In the genomic region with DNA sequence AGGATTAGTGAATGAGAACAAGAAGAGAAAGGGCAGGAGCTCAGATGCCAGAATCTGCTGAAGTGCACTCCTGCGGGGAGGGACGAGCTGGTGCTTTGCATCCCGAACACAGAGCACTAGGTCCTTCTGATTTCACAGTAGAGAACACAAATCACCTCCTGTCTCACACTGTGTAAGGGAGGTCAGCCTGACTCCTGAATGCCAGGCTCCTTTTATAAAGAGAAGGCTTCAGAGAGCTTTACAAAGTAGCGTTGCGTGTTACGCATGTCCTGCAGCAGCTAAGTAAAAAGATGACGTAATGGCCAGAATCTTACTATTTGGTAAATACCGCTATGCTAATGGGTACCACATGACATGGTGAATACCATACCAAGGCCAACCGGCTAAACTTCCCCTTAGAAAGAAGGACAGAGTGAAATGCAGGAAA, we compare ENCODE assay signal across 11 mouse cellular contexts. TPM values are rescaled to one million over a fixed set of nuclear protein-coding genes. Genes with fewer than 3 reads are reported as not detected.
DNase-seq lines count a peak whose midpoint lies in the region; ATAC-seq and TF ChIP-seq lines count a peak whose summit lies in the region.
"Had no signal": no experiment of that assay in that cellular context is flagged by ENCODE, and none has a peak within 500 bp of the region (broad histone marks: within the 10 kb centered on the region; RNA-seq: fewer than 3 reads in every experiment).

No protein-coding gene starts in this region.

- DNase-seq in embryo, embryonic 10 days (ENCODE audit: low spot score), result peak; percentile 56
- DNase-seq in embryo, embryonic 9.5 days (ENCODE audit: extremely low spot score), result no peak
- peak; percentile 63 for DNase-seq in embryo, embryonic 10.5 days (ENCODE audit: low spot score)
- no peak for DNase-seq in forebrain, postnatal 0 days
- no peak for DNase-seq in midbrain, embryonic 11.5 days (ENCODE audit: low spot score, missing footprints)
- DNase-seq in thymus, postnatal 4 days, result no peak
- DNase-seq in ovary, postnatal 10 days (ENCODE audit: low spot score), result no peak
- no peak for DNase-seq in retina, postnatal 1 day
- DNase-seq: kidney, adult 9 months; right cerebral cortex, adult 18-20 months had no signal

- 0 out of 2 replicates have a peak, but pooled peaks cover 2% of the 10 kb centered on the region for H3K4me1 ChIP-seq in forebrain, postnatal 0 days (ENCODE audit: insufficient read depth)
- 0 out of 2 replicates have a peak, but pooled peaks cover 4% of the 10 kb centered on the region for H3K4me1 ChIP-seq in midbrain, embryonic 11.5 days (ENCODE audit: control insufficient read depth, insufficient read depth, low read length)

- H3K9me3 ChIP-seq in forebrain, postnatal 0 days (ENCODE audit: low read length), result no peaks in the 10 kb centered on the region
- no peaks in the 10 kb centered on the region for H3K9me3 ChIP-seq in midbrain, embryonic 11.5 days (ENCODE audit: control insufficient read depth, low read length)
- H3K9me3 ChIP-seq: heart, embryonic 13.5 days had no signal

- H3K27me3 ChIP-seq in forebrain, postnatal 0 days (ENCODE audit: insufficient read depth, low read length), result no peaks in the 10 kb centered on the region
- no peaks in the 10 kb centered on the region for H3K27me3 ChIP-seq in midbrain, embryonic 11.5 days (ENCODE audit: control insufficient read depth, insufficient read depth, low read length)
- H3K27me3 ChIP-seq: heart, embryonic 13.5 days had no signal

- H3K4me2 ChIP-seq in forebrain, postnatal 0 days (ENCODE audit: low read depth), result no peak overlapping the region
- no peak overlapping the region for H3K4me2 ChIP-seq in midbrain, embryonic 11.5 days
- H3K4me2 ChIP-seq: heart, embryonic 13.5 days had no signal

- H3K4me3 ChIP-seq in forebrain, postnatal 0 days (ENCODE audit: low read depth, low read length), result no peak overlapping the region
- H3K4me3 ChIP-seq in midbrain, embryonic 11.5 days (ENCODE audit: low read depth, low read length), result no peak overlapping the region
- H3K4me3 ChIP-seq: heart, embryonic 13.5 days had no signal

- peak; percentile 54; the same call in 1 of the 2 replicates for ATAC-seq in forebrain, postnatal 0 days
- peak; percentile 78 for ATAC-seq in midbrain, embryonic 11.5 days (ENCODE audit: low FRiP score)

- H3K36me3 ChIP-seq in forebrain, postnatal 0 days (ENCODE audit: insufficient read depth), result no peaks in the 10 kb centered on the region
- no peaks in the 10 kb centered on the region for H3K36me3 ChIP-seq in midbrain, embryonic 11.5 days (ENCODE audit: control insufficient read depth, insufficient read depth, low read length)

- 32% methylated on average over 9 of the region's 9 CpGs for WGBS in forebrain, postnatal 0 days
- WGBS in midbrain, embryonic 11.5 days, result 33% methylated on average over 9 of the region's 9 CpGs

- TF ChIP-seq CTCF in forebrain, postnatal 0 days (IDR thresholded peaks at IDR 0.05; ENCODE audit: low read depth), result no peak

- no peak overlapping the region for H3K9ac ChIP-seq in forebrain, postnatal 0 days
- no peak overlapping the region for H3K9ac ChIP-seq in midbrain, embryonic 11.5 days (ENCODE audit: low read length)
- H3K9ac ChIP-seq: heart, embryonic 13.5 days had no signal

- H3K27ac ChIP-seq in forebrain, postnatal 0 days (ENCODE audit: low read depth, low read length), result no peak overlapping the region
- no peak overlapping the region for H3K27ac ChIP-seq in midbrain, embryonic 11.5 days (ENCODE audit: low read depth, low read length)
- H3K27ac ChIP-seq: heart, embryonic 13.5 days had no signal

RNA-seq across cellular contexts. Expression of gene App, which starts 34.4 kb away (rescaled TPM):
- 368 and 493 TPM in 2 replicates for total RNA-seq in forebrain, postnatal 0 days (2014; rRNA removed)
- 289 and 433 TPM in 2 replicates for polyA plus RNA-seq in forebrain, postnatal 0 days (2015; fragmentation: Nextera tagmentation; extraction: Ambion mirVana)
- polyA plus RNA-seq in midbrain, embryonic 11.5 days (2014; fragmentation: Nextera tagmentation; extraction: Ambion mirVana), result 157 and 166 TPM in 2 replicates

Comparison
In these comparisons a context has a peak if more than half of its experiments do, and no peak if none do; other contexts are left out.
1. DNase-seq: peak in embryo, embryonic 10 days (single experiment) and embryo, embryonic 10.5 days (single experiment); none in embryo, embryonic 9.5 days (single experiment), forebrain, postnatal 0 days (single experiment), midbrain, embryonic 11.5 days (single experiment), thymus, postnatal 4 days (single experiment), ovary, postnatal 10 days (single experiment) and retina, postnatal 1 day (single experiment).